ENCODE assay signal across 8 mouse cellular contexts in genomic region chr6:92728084-92728483, GRCm38 (mm10). TPM values are rescaled to one million over a fixed set of nuclear protein-coding genes. Genes with fewer than 3 reads are reported as not detected.
DNase-seq lines count a peak whose midpoint lies in the region; ATAC-seq lines count a peak whose summit lies in the region.

No protein-coding gene starts in this region.

- H3K4me2 ChIP-seq in intestine, embryonic 15.5 days (replicated peaks) = no peak overlapping the region
- peak overlapping the region; percentile 22; the same call in 1 of the 2 replicates for H3K4me2 ChIP-seq in midbrain, embryonic 11.5 days

- no peak overlapping the region for H3K27ac ChIP-seq in intestine, embryonic 15.5 days
- no peak overlapping the region for H3K27ac ChIP-seq in midbrain, embryonic 11.5 days (ENCODE audit: low read depth, low read length)

- WGBS in intestine, embryonic 15.5 days = 5% methylated on average over 10 of the region's 10 CpGs
- 1% methylated on average over 10 of the region's 10 CpGs for WGBS in midbrain, embryonic 11.5 days

- H3K9ac ChIP-seq in intestine, embryonic 15.5 days = no peak overlapping the region
- peak overlapping the region; percentile 45; the same call in 1 of the 2 replicates for H3K9ac ChIP-seq in midbrain, embryonic 11.5 days (ENCODE audit: low read length)

- no peaks in the 10 kb centered on the region for H3K27me3 ChIP-seq in intestine, embryonic 15.5 days (replicated peaks)
- H3K27me3 ChIP-seq in midbrain, embryonic 11.5 days (ENCODE audit: control insufficient read depth, insufficient read depth, low read length) = no peaks in the 10 kb centered on the region

- DNase-seq in CD4-positive, CD25-positive, alpha-beta regulatory T cell, adult 2 months (ENCODE audit: low read depth, low spot score) = peak; percentile 18
- peak; percentile 89 for DNase-seq in embryo, embryonic 11 days
- DNase-seq in gonadal fat pad, adult 2 months (ENCODE audit: low read depth) = peak; percentile 12
- DNase-seq in left cerebral cortex, adult 9 months (ENCODE audit: low spot score in 2 of 2) = peak; percentile 64 to 95
- peak; percentile 99 for DNase-seq in midbrain, embryonic 11.5 days (ENCODE audit: low spot score, missing footprints)
- DNase-seq in spleen, postnatal 10 days (ENCODE audit: low spot score in 2 of 2) = peak; percentile 10 to 67

- H3K4me3 ChIP-seq in intestine, embryonic 15.5 days (replicated peaks) = no peak overlapping the region
- H3K4me3 ChIP-seq in midbrain, embryonic 11.5 days (ENCODE audit: low read depth, low read length) = no peak overlapping the region

- H3K9me3 ChIP-seq in intestine, embryonic 15.5 days = no peaks in the 10 kb centered on the region
- no peaks in the 10 kb centered on the region for H3K9me3 ChIP-seq in midbrain, embryonic 11.5 days (ENCODE audit: control insufficient read depth, low read length)

- H3K4me1 ChIP-seq in intestine, embryonic 15.5 days (replicated peaks) = peaks cover 15% of the 10 kb centered on the region; the same call in 1 of the 2 replicates
- peaks cover 6% of the 10 kb centered on the region for H3K4me1 ChIP-seq in midbrain, embryonic 11.5 days (ENCODE audit: control insufficient read depth, insufficient read depth, low read length)

- no peak for ATAC-seq in CD4-positive, CD25-positive, alpha-beta regulatory T cell, adult 4 months
- peak; percentile 43; the same call in 1 of the 2 replicates for ATAC-seq in intestine, embryonic 15.5 days
- no peak for ATAC-seq in midbrain, embryonic 11.5 days (ENCODE audit: low FRiP score)

- no peaks in the 10 kb centered on the region for H3K36me3 ChIP-seq in intestine, embryonic 15.5 days
- no peaks in the 10 kb centered on the region for H3K36me3 ChIP-seq in midbrain, embryonic 11.5 days (ENCODE audit: control insufficient read depth, insufficient read depth, low read length)

RNA-seq across cellular contexts. Expression of gene Prickle2, which starts 22.1 kb away (rescaled TPM):
- polyA plus RNA-seq in CD4-positive, CD25-positive, alpha-beta regulatory T cell, adult 4 months (2017; shearing (Covaris generic)) = under 1 TPM in 1 of 2 experiments, not detected in 1; 0.09 TPM
- polyA plus RNA-seq in gonadal fat pad, adult 2 months (2012; rRNA removed) = 4.2 and 5.4 TPM in 2 replicates
- 6.7 and 7.2 TPM in 2 replicates for polyA plus RNA-seq in intestine, embryonic 15.5 days (2015; fragmentation: Nextera tagmentation; extraction: Ambion mirVana)
- 6.8 and 7.7 TPM in 2 replicates for polyA plus RNA-seq in midbrain, embryonic 11.5 days (2014; fragmentation: Nextera tagmentation; extraction: Ambion mirVana)

Comparison
In these comparisons a context has a peak if more than half of its experiments do, and no peak if none do; other contexts are left out.
1. DNase-seq: peak in every context shown above with its lines; median percentile 99 in midbrain, embryonic 11.5 days; 89 in embryo, embryonic 11 days; 80 in left cerebral cortex, adult 9 months; 38 in spleen, postnatal 10 days; 18 in CD4-positive, CD25-positive, alpha-beta regulatory T cell, adult 2 months; 12 in gonadal fat pad, adult 2 months.